Mouse (Mus musculus) neural tube, embryonic 14.5 days (tissue): ENCODE measurements around the gene Gm20695. TPM values are rescaled to one million over a fixed set of nuclear protein-coding genes. Genes with fewer than 3 reads are reported as not detected.
"Not testable (repeated sequence)": the region's sequence is repeated elsewhere in the genome, so short reads cannot be mapped to it uniquely, and the experiment has no call there.

ENCODE experiments used
- ATAC-seq: fragments of 200-750 bp; cut with Nextera tagmentation; 2 replicates; pipeline ENCODE4 v1.8.0; 2017; ENCODE audit warnings: low read depth, mild to moderate bottlenecking, moderate TSS enrichment, moderate library complexity
- H3K27ac ChIP-seq: fragments of 300-500 bp; sonication (generic); 2 replicates; pipeline ENCODE4 v1.5.1; 2014; ENCODE audit warnings: low read depth, mild to moderate bottlenecking, control low read depth, low read length, moderate library complexity, mixed read lengths
- H3K27me3 ChIP-seq: fragments of 300-500 bp; sonication (generic); 2 replicates; pipeline ENCODE4 v1.6.1; 2014; ENCODE audit warnings: low read length; ENCODE audit not compliant: control insufficient read depth, insufficient read depth
- H3K36me3 ChIP-seq: fragments of 300-500 bp; sonication (generic); 2 replicates; pipeline ENCODE4 v1.6.1; 2014; ENCODE audit warnings: low read length, mixed read lengths; ENCODE audit not compliant: control insufficient read depth, insufficient read depth
- H3K4me1 ChIP-seq: fragments of 300-500 bp; sonication (generic); 2 replicates; pipeline ENCODE4 v1.6.1; 2014; ENCODE audit warnings: low read length; ENCODE audit not compliant: control insufficient read depth, insufficient read depth
- H3K4me2 ChIP-seq: fragments of 300-500 bp; sonication (generic); 2 replicates; pipeline ENCODE4 v1.6.1; 2014; ENCODE audit warnings: mild to moderate bottlenecking, low read depth, low read length, control low read depth
- H3K4me3 ChIP-seq: fragments of 300-500 bp; sonication (generic); 2 replicates; pipeline ENCODE4 v1.5.1; 2014; ENCODE audit warnings: low read depth, low read length, control low read depth, mixed read lengths
- H3K9ac ChIP-seq: fragments of 300-500 bp; sonication (generic); replicated peaks from 2 replicates; pipeline ENCODE4 v1.6.1; 2014; ENCODE audit warnings: low read depth, mild to moderate bottlenecking, control low read depth, low read length, mixed read lengths
- H3K9me3 ChIP-seq: fragments of 300-500 bp; sonication (generic); 2 replicates; pipeline ENCODE4 v1.6.1; 2016; ENCODE audit warnings: low read length; ENCODE audit not compliant: control insufficient read depth
- WGBS: fragments of 180-500 bp; shearing (Covaris S2); extraction: QIAGEN DNeasy Blood & Tissue Kit; methylation state at CpG from one replicate; pipeline ENCODE4 v1.1.7; 2014; 5-methylcytosine and 5-hydroxymethylcytosine counted together
- polyA plus RNA-seq: library from polyadenylated mRNA; unstranded; fragments of >200 nt; fragmentation: Nextera tagmentation; extraction: Ambion mirVana; gene quantifications from 2 replicates; pipeline ENCODE4 v1.2.1, GENCODE M21; 2014

Gm20695 gene
- polyA plus RNA-seq, 1 experiment from 2014 or later: 4.0 TPM

- not testable (repeated sequence) for H3K4me3 ChIP-seq, H3K9ac ChIP-seq, ATAC-seq, H3K4me2 ChIP-seq, H3K4me1 ChIP-seq, H3K27ac ChIP-seq, H3K27me3 ChIP-seq, H3K9me3 ChIP-seq, H3K36me3 ChIP-seq
- WGBS: 88% methylated on average over 13 of the region's 13 CpGs
These were observed 33.1 kb upstream of the Gm20695 start for GRCm38 (mm10) chr16:3851301-3851700.

- no peaks in the 10 kb centered on the region for H3K27me3 ChIP-seq
- H3K9ac ChIP-seq: no peak overlapping the region
- no peaks in the 10 kb centered on the region for H3K9me3 ChIP-seq
- no peak overlapping the region for H3K4me2 ChIP-seq
- WGBS: 38% methylated on average over 12 of the region's 12 CpGs
- peaks cover 5% of the 10 kb centered on the region; the same call in 1 of the 2 replicates for H3K4me1 ChIP-seq
- ATAC-seq: no peak
- no peak overlapping the region for H3K27ac ChIP-seq
- H3K36me3 ChIP-seq: no peaks in the 10 kb centered on the region
- no peak overlapping the region for H3K4me3 ChIP-seq
These were observed 31.9 kb upstream of the Gm20695 start for GRCm38 (mm10) chr16:3852586-3852985.

- no peak overlapping the region for H3K4me2 ChIP-seq
- 71% methylated on average over 11 of the region's 11 CpGs for WGBS
- H3K27me3 ChIP-seq: no peaks in the 10 kb centered on the region
- H3K36me3 ChIP-seq: no peaks in the 10 kb centered on the region
- H3K9ac ChIP-seq: no peak overlapping the region
- H3K4me3 ChIP-seq: no peak overlapping the region
- no peak for ATAC-seq
- no peaks in the 10 kb centered on the region for H3K4me1 ChIP-seq
- no peaks in the 10 kb centered on the region for H3K9me3 ChIP-seq
- no peak overlapping the region for H3K27ac ChIP-seq
These were observed 29.8 kb upstream of the Gm20695 start for GRCm38 (mm10) chr16:3854437-3855182.

GRCm38 (mm10) chr16:3855776-3856175 lies 28.7 kb upstream of the Gm20695 start:
- no peaks in the 10 kb centered on the region for H3K9me3 ChIP-seq
- no peaks in the 10 kb centered on the region for H3K4me1 ChIP-seq
- H3K4me2 ChIP-seq: no peak overlapping the region
- no peak overlapping the region for H3K4me3 ChIP-seq
- H3K27me3 ChIP-seq: no peaks in the 10 kb centered on the region
- 80% methylated on average over 1 of the region's 1 CpGs for WGBS
- H3K36me3 ChIP-seq: peaks cover 4% of the 10 kb centered on the region
- no peak overlapping the region for H3K9ac ChIP-seq
- ATAC-seq: no peak
- H3K27ac ChIP-seq: no peak overlapping the region

GRCm38 (mm10) chr16:3859254-3859653 lies 25.2 kb upstream of the Gm20695 start:
- Histone ChIP-seq H3K4me2 (no peak overlapping the region), H3K9me3 (no peaks in the 10 kb centered on the region), H3K36me3 (peaks cover 6% of the 10 kb centered on the region), H3K27me3 (no peaks in the 10 kb centered on the region), H3K4me3 (no peak overlapping the region), H3K27ac (no peak overlapping the region), H3K9ac (no peak overlapping the region), H3K4me1 (no peaks in the 10 kb centered on the region)
- no peak for ATAC-seq
- WGBS: 91% methylated on average over 4 of the region's 4 CpGs

- ATAC-seq: no peak; the same call in 1 of the 2 replicates
- peak overlapping the region; percentile 88 for H3K4me2 ChIP-seq
- peak overlapping the region; percentile 50; the same call in 1 of the 2 replicates for H3K27ac ChIP-seq
- WGBS: 2% methylated on average over 16 of the region's 16 CpGs
- no peaks in the 10 kb centered on the region for H3K27me3 ChIP-seq
- H3K4me1 ChIP-seq: peaks cover 13% of the 10 kb centered on the region; the same call in 1 of the 2 replicates
- H3K9me3 ChIP-seq: no peaks in the 10 kb centered on the region
- peak overlapping the region; percentile 51 for H3K4me3 ChIP-seq
- peak overlapping the region; percentile 61 for H3K9ac ChIP-seq
- H3K36me3 ChIP-seq: peaks cover 9% of the 10 kb centered on the region
These were observed 12.6 kb upstream of the Gm20695 start for GRCm38 (mm10) chr16:3871815-3872214.

- Histone ChIP-seq H3K9me3 (no peaks in the 10 kb centered on the region), H3K4me2 (peak within 1 kb of the TSS; percentile 88), H3K27ac (peak within 1 kb of the TSS; percentile 62), H3K4me3 (peak within 1 kb of the TSS; percentile 51), H3K36me3 (peaks cover 9% of the 10 kb centered on the region), H3K4me1 (peaks cover 13% of the 10 kb centered on the region; the same call in 1 of the 2 replicates), H3K9ac (peak within 1 kb of the TSS; percentile 61), H3K27me3 (no peaks in the 10 kb centered on the region)
- ATAC-seq: peak; percentile 98
- 5% methylated on average over 47 of the region's 47 CpGs for WGBS
These were observed 12.0 kb upstream of the Gm20695 start, which contains the start of gene Naa60 for GRCm38 (mm10) chr16:3872216-3873047. Gene Naa60, plus strand, starts transcription at chr16:3872375.

GRCm38 (mm10) chr16:3876346-3876745 lies 8.1 kb upstream of the Gm20695 start:
- Histone ChIP-seq H3K9me3 (no peaks in the 10 kb centered on the region), H3K36me3 (0 out of 2 replicates have a peak, but pooled peaks cover 3% of the 10 kb centered on the region), H3K4me3 (no peak overlapping the region), H3K4me2 (no peak overlapping the region), H3K4me1 (peaks cover 12% of the 10 kb centered on the region; the same call in 1 of the 2 replicates), H3K27me3 (no peaks in the 10 kb centered on the region), H3K9ac (no peak overlapping the region), H3K27ac (no peak overlapping the region)
- no peak for ATAC-seq
- 97% methylated on average over 4 of the region's 4 CpGs for WGBS
